ENCODE assay signal across 9 mouse cellular contexts in the genomic region with DNA sequence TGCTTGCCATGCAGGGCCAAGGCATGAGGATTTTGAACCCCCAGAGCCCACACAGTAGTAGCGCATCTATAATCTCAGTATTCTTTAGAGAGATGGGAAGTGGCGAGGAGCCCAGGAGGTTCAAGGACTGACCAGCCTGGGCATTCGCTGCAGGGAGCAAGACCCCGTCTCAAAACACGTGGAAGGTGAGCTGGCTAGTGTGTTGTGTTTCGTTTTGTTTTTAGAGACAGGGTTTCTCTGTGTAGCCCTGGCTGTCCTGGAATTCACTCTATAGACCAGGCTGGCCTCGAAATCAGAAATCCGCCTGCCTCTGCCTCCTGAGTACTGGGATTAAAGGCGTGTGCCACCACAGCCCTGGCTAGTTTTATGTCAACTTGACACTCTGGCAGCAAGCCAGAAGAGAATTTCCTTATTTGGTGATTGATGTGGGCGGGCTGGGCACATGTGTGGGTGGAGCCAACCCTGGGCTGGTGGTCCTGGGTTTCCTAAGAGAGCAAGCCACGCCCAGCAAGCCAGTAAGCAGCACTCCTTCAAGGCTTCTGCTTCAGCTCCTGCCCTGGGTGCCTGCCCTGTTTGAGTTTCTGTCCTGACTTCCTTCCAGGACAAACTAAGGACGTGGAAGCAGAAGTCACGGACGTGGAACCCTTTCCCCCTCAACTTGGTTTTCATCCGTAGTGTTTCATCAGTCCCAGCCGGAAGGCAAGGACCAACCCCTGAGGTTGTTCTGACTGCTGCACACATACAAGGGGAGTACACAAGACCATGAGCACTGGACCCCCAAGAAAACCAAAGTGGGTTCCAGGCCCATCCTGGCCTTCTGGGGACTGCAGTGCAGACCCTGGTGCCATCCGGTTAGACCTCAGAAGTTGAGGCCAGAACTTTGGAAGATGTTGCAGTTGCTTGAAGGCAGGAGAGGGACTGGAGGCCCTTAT.
DNase-seq lines count a peak whose midpoint lies in the region; ATAC-seq and TF ChIP-seq lines count a peak whose summit lies in the region.
"Had no signal": no experiment of that assay in that cellular context is flagged by ENCODE, and none has a peak within 500 bp of the region (broad histone marks: within the 10 kb centered on the region; RNA-seq: fewer than 3 reads in every experiment).

No protein-coding gene starts in this region.

- H3K4me3 ChIP-seq in heart, embryonic 11.5 days (ENCODE audit: low read depth, low read length): no peak overlapping the region
- H3K4me3 ChIP-seq in hindbrain, embryonic 15.5 days: no peak overlapping the region
- no peak overlapping the region for H3K4me3 ChIP-seq in lung, postnatal 0 days (ENCODE audit: low read depth, low read length)
- H3K4me3 ChIP-seq in stomach, postnatal 0 days (ENCODE audit: low read depth, low read length): no peak overlapping the region

- no peak for TF ChIP-seq EP300 in lung, postnatal 0 days (IDR thresholded peaks at IDR 0.05)
- TF ChIP-seq EP300 in stomach, postnatal 0 days (optimal IDR thresholded peaks at IDR 0.05): no peak

- TF ChIP-seq CTCF in lung, postnatal 0 days (IDR thresholded peaks at IDR 0.05): no peak
- TF ChIP-seq CTCF in stomach, postnatal 0 days (IDR thresholded peaks at IDR 0.05; ENCODE audit: low read depth): no peak

- H3K9me3 ChIP-seq in heart, embryonic 11.5 days (replicated peaks; ENCODE audit: control insufficient read depth, low read length): no peaks in the 10 kb centered on the region
- no peaks in the 10 kb centered on the region for H3K9me3 ChIP-seq in hindbrain, embryonic 15.5 days
- H3K9me3 ChIP-seq in lung, postnatal 0 days (ENCODE audit: low read length): no peaks in the 10 kb centered on the region
- no peaks in the 10 kb centered on the region for H3K9me3 ChIP-seq in stomach, postnatal 0 days (ENCODE audit: control insufficient read depth, low read length)

- ATAC-seq in heart, embryonic 11.5 days (replicated peaks; ENCODE audit: insufficient number of reproducible peaks, low FRiP score, low TSS enrichment): no peak
- no peak for ATAC-seq in hindbrain, embryonic 15.5 days (ENCODE audit: low FRiP score, low read depth)
- no peak for ATAC-seq in lung, postnatal 0 days
- no peak for ATAC-seq in stomach, postnatal 0 days (ENCODE audit: low FRiP score, low TSS enrichment)

- H3K9ac ChIP-seq in heart, embryonic 11.5 days (ENCODE audit: low read depth, low read length): 0 out of 2 replicates have a peak overlapping the region, but pooled peaks have one; percentile 39
- H3K9ac ChIP-seq in hindbrain, embryonic 15.5 days: no peak overlapping the region
- no peak overlapping the region for H3K9ac ChIP-seq in lung, postnatal 0 days (replicated peaks; ENCODE audit: low read depth)
- H3K9ac ChIP-seq in stomach, postnatal 0 days (ENCODE audit: low read length): no peak overlapping the region
- H3K9ac ChIP-seq: liver, embryonic 14.5 days had no signal

- peak overlapping the region; percentile 98 for H3K27ac ChIP-seq in heart, embryonic 11.5 days (ENCODE audit: low read depth, low read length)
- H3K27ac ChIP-seq in hindbrain, embryonic 15.5 days (replicated peaks): peak overlapping the region; percentile 97
- peak overlapping the region; percentile 81 for H3K27ac ChIP-seq in lung, postnatal 0 days (ENCODE audit: low read length)
- peak overlapping the region; percentile 93 for H3K27ac ChIP-seq in stomach, postnatal 0 days (replicated peaks)
- H3K27ac ChIP-seq: liver, embryonic 14.5 days had no signal

- no peak for DNase-seq in heart, adult 8-10 months (ENCODE audit: low spot score)
- DNase-seq in cerebellum, postnatal 10 days: peak; percentile 61 to 73
- DNase-seq in lung, postnatal 0 days (ENCODE audit: low spot score): peak; percentile 51
- peak; percentile 39 for DNase-seq in stomach, postnatal 0 days (ENCODE audit: low spot score)
- no peak for DNase-seq in layer of hippocampus, adult 11-12 months (ENCODE audit: low spot score)
- no peak for DNase-seq in left cerebral cortex, postnatal 25 days (ENCODE audit: low spot score in 2 of 2)

- no peaks in the 10 kb centered on the region for H3K36me3 ChIP-seq in heart, embryonic 11.5 days (ENCODE audit: control insufficient read depth, insufficient read depth, low read length)
- H3K36me3 ChIP-seq in hindbrain, embryonic 15.5 days: no peaks in the 10 kb centered on the region
- no peaks in the 10 kb centered on the region for H3K36me3 ChIP-seq in lung, postnatal 0 days (ENCODE audit: insufficient read depth, low read length)
- H3K36me3 ChIP-seq in stomach, postnatal 0 days (ENCODE audit: control insufficient read depth, insufficient read depth, low read length): no peaks in the 10 kb centered on the region

- 82% methylated on average over 17 of the region's 17 CpGs for WGBS in heart, embryonic 11.5 days (ENCODE audit: insufficient replicate concordance)
- 85% methylated on average over 17 of the region's 17 CpGs for WGBS in hindbrain, embryonic 15.5 days
- WGBS in lung, postnatal 0 days: 82% methylated on average over 17 of the region's 17 CpGs
- 87% methylated on average over 17 of the region's 17 CpGs for WGBS in stomach, postnatal 0 days

- no peaks in the 10 kb centered on the region for H3K27me3 ChIP-seq in heart, embryonic 11.5 days (ENCODE audit: control insufficient read depth, insufficient read depth, low read length)
- H3K27me3 ChIP-seq in hindbrain, embryonic 15.5 days: no peaks in the 10 kb centered on the region
- H3K27me3 ChIP-seq in lung, postnatal 0 days (replicated peaks; ENCODE audit: insufficient read depth, low read length): no peaks in the 10 kb centered on the region
- no peaks in the 10 kb centered on the region for H3K27me3 ChIP-seq in stomach, postnatal 0 days (ENCODE audit: control insufficient read depth, insufficient read depth, low read length)

- peaks cover 52% of the 10 kb centered on the region for H3K4me1 ChIP-seq in heart, embryonic 11.5 days (ENCODE audit: control insufficient read depth, insufficient read depth, low read length)
- H3K4me1 ChIP-seq in hindbrain, embryonic 15.5 days (replicated peaks): peaks cover 65% of the 10 kb centered on the region
- peaks cover 23% of the 10 kb centered on the region for H3K4me1 ChIP-seq in lung, postnatal 0 days (ENCODE audit: insufficient read depth, low read depth, low read length)
- peaks cover 18% of the 10 kb centered on the region for H3K4me1 ChIP-seq in stomach, postnatal 0 days (replicated peaks; ENCODE audit: control insufficient read depth, insufficient read depth)

- intact Hi-C loops in left cerebral cortex, postnatal 25 days (cut with DNase I): loop anchor here (5.0 kb wide), 1 partner anchor 219 kb away; a partner anchor contains a TSS

- no peak overlapping the region for H3K4me2 ChIP-seq in heart, embryonic 11.5 days
- H3K4me2 ChIP-seq in hindbrain, embryonic 15.5 days: no peak overlapping the region
- no peak overlapping the region for H3K4me2 ChIP-seq in lung, postnatal 0 days (replicated peaks; ENCODE audit: low read depth, low read length)
- H3K4me2 ChIP-seq in stomach, postnatal 0 days (replicated peaks; ENCODE audit: low read depth): no peak overlapping the region

Comparison
In these comparisons a context has a peak if more than half of its experiments do, and no peak if none do; other contexts are left out.
1. DNase-seq: peak in cerebellum, postnatal 10 days (2 of 2), lung, postnatal 0 days (single experiment) and stomach, postnatal 0 days (single experiment); none in heart, adult 8-10 months (single experiment), layer of hippocampus, adult 11-12 months (single experiment) and left cerebral cortex, postnatal 25 days (0 of 2).
2. Peak in every context shown above with its lines, with median percentiles within 50 percentile points of each other: H3K27ac ChIP-seq.